Mouse (Mus musculus): ENCODE data around the gene Mars.
A peak's percentile ranks its signal among the peaks of the same experiment; 100 is the strongest.
"Not testable (repeated sequence)": the region's sequence is repeated elsewhere in the genome, so short reads cannot be mapped to it uniquely, and the experiment has no call there.

Gene Mars

GRCm38 (mm10) chr10:127336952-127337351, 25.4 kb upstream of the Mars start:
- DNase-seq = no peak

- DNase-seq = no peak
Observed at GRCm38 (mm10) chr10:127335271-127335670, 23.7 kb upstream of the Mars start.

- DNase-seq = peak; percentile 40
Observed at GRCm38 (mm10) chr10:127333152-127333551, 21.6 kb upstream of the Mars start.

DNA sequence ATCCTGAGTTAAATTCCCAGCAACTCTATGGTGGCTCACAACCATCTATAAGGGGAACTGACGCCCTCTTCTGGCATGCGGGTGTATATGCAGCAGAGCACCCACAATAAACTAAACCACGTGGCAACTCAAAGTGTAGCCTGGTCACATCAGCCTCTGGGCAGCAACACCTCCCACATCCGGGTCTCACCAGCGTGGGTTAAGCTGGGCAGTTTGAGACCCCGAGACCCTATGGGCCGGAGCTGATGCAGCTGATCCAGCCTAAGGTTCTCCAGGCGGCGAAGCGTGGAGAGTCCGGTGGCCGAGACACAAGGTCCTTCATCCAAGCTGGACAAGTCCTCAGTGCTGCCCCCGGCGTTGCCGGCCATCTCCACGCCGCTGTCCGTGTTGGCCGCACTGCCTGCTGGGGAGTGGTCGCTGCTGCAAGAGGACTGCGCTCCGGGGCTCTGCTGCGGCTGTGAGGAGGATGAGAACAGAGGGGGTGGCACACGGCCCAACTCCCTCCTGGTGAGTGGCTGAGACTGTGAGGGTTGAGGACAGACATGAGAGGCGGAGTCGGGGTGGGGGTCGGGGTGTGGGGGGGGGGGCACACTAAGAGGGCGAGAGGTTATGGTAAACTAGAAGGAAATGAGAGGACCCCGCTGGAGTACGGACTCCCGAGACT, 20.8 kb upstream of the Mars start:
- DNase-seq = no peak

DNA sequence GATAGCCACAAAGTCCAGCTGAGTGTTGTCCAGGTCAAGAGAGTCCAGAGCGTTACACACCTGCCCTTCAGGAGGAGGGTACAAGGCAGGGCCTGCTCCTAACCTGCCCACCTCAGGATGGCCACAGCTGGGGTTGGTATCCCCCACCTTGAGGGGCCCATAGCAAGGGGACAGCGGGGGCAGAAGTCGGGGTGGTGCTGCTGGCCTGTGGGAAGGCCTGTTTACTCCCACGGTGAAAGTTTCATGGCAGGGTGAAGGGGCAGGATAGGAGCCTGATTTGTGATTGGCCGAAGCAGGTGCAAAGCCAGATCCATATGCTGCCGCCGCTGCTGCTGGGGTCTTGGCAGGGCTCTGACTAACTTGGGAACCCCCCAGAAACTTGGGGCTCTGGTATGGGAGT, 18.6 kb upstream of the Mars start:
- DNase-seq = no peak

DNA sequence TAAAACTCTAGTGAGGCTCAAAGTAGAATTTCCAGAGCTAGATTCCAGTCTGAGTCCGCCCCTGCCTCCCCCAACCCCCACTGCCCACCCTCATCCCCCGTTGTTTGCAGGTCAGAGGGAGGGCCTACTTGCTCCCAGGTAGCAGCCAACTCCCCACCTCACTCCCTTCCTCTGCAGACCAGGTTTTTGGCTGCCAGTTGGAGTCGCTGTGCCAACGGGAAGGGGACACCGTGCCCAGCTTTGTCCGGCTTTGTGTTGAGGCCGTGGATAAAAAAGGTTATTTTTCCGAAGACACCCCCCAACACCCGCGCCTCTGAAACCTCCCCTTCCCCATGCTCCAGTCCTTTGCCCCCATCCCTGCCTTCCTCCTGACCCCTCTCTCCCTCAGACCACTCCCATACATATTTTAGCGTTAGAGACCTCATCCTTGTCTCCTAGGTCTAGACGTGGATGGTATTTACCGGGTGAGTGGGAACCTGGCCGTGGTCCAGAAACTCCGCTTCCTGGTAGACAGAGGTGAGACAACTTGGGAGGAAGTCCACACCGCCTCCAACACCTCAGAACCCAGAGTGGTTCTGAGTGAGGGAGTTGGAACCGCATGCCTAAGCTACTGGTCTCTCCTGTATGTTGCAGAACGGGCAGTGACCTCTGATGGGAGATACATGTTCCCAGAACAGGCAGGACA, 16.0 kb upstream of the Mars start:
- DNase-seq = no peak

GRCm38 (mm10) chr10:127326828-127327227, 15.2 kb upstream of the Mars start:
- DNase-seq = peak; percentile 36

- peak; percentile 71 for DNase-seq
Observed at GRCm38 (mm10) chr10:127326017-127326801, 14.6 kb upstream of the Mars start.

GRCm38 (mm10) chr10:127325454-127326016, 13.9 kb upstream of the Mars start:
- DNase-seq = peak; percentile 81

- DNase-seq = peak; percentile 89
Observed at GRCm38 (mm10) chr10:127324495-127324894, 12.9 kb upstream of the Mars start.

DNA sequence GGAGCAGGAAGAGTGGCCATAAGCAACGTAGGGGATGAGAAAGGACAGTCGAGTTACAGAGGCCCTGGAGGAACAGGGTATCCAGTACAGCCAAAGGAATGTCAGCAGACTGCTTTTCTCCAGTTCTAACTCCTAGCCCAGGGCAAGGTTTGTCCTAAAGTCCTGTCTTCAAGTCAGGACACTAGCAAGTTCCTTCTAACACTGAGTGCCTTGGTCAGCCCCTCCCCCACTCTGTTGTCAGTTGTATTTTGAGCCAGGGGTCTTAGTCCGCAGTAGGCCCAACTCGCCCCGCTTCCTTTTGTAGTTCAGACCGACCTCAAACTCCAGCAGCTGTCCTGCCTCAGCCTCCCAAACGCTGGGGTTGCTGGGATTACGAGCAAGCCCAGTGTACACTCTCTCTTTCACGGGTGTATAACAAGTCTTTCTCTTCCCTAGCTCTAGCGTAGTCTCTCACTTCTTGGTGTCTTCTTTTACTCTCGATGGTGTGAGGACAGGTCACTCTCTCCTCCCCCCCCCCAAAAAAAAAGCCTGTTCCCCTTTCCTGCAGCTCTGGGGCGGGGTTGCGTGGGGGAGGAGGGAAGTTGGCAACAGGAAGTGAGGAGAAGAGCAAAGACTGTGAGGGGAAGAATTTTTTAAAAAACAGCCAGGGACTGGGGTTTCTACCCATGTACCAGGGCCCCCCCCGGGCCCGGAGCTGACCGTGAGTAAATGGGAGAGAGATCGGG, 11.7 kb upstream of the Mars start:
- peak; percentile 71 for DNase-seq

- no peak for DNase-seq
Observed at GRCm38 (mm10) chr10:127322669-127323068, 11.1 kb upstream of the Mars start.

- peak; percentile 43 for DNase-seq
Observed at GRCm38 (mm10) chr10:127322178-127322577, 10.6 kb upstream of the Mars start.

GRCm38 (mm10) chr10:127321621-127322020, 10.0 kb upstream of the Mars start, which contains the start of gene Arhgap9:
Gene Arhgap9 (plus strand): TSS chr10:127321964.
- DNase-seq = peak; percentile 61

DNA sequence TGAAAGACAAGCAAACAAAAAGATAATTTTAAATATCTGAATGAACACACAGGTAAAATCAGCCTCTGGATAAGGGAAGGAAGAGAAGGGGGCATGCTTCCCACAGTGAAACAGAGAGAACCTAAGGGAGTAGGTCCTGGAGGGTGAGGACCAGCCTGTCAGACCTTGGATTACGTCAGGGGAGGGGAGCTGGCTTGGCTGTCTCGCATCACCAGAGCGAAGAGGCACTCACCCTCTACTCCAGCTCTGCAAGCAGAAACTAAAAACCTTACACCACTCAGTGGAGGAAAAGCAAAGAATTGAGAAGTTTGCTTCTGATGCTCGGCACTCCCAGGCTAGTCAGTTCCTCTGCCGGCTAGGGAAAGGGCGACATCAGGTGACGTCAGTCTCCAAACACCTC, 8.4 kb upstream of the Mars start:
- no peak for DNase-seq

DNA sequence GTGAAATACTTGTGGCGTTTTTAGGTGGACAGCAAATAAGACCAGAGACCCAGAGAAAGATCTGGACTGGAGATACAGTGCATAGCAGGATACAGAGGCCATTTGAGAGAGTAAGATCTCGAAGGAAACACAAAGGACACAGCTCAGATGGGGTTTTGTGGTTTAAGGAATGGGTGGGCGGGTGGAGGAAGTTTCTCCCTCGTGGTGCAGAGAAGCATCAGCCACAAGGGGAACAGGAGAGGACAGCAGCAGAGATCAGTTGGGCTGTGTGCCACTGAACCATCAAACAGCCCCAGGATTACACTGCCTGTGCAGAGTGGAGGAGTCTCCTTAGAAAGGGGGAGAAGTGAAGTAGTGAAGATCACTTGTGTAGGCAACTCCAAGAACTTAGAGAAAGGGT, 6.4 kb upstream of the Mars start:
- no peak for DNase-seq

DNA sequence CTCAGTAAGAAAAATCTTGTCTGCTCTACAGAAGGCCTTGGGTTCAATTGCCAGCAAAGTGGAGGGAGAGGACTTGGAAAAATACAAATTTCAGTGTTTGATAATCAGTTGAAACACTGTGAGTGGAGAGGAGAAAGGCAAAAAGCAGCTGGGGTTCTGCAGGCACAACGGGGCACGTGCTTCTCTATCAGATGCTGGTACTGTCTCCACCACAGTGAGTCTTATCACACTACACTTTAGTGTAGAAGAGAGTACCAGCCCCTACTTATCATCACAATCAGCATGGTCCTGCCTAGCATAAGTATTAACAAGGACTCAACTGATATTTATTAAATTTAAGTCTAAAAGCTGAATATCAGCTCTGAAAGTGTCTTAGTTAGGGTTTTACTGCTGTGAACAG, 5.7 kb upstream of the Mars start:
- DNase-seq = no peak

DNA sequence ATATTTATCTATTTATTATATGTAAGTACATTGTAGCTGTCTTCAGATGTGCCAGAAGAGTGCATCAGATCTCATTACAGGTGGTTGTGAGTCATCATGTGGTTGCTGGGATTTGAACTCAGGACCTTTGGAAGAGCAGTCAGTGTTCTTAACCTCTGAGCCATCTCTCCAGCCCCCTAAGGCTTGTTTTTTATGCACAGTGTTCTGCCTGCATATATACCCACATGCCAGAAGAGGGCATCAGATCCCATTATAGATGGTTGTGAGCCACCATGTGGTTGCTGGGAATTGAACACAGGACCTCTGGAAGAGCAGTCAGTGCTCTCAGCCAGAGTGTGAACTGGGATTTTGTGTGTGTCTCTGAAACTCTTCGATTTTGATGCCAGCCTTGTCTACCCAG, 3.4 kb upstream of the Mars start:
- not testable (repeated sequence) for DNase-seq

DNA sequence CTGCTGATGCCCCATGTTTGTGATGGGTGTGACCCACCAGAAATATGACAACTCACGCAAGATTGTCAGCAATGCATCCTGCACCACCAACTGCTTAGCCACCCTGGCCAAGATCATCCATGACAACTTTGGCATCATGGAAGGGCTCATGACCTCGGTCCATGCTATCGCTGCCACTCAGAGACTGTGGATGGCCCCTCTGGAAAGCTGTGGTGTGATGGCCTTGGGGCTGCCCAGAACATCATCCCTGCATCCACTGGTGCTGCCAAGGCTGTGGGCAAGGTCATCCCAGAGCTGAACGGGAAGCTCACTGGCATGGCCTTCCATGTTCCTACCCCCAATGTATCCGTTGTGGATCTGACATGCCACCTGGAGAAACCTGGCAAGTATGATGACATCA, 1.9 kb upstream of the Mars start:
- not testable (repeated sequence) for DNase-seq

DNA sequence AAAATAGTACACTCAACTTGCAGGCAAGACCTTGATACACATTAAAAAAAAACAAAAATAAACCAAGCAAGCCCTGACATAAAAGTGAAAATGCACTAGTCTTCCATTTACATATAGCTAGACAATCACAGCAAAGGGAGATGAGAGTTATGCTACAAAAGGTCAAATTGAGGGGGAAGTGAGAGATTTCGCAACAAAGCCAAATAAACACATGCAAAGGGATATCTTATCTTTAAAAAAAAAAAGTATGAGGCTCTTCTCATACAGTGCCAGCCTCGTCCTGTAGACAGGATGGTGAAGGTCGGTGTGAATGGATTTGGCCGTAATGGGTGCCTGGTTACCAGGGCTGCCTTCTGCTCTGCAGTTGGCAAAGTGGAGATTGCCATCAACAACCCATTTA, 1.3 kb upstream of the Mars start:
- no peak for DNase-seq

DNA sequence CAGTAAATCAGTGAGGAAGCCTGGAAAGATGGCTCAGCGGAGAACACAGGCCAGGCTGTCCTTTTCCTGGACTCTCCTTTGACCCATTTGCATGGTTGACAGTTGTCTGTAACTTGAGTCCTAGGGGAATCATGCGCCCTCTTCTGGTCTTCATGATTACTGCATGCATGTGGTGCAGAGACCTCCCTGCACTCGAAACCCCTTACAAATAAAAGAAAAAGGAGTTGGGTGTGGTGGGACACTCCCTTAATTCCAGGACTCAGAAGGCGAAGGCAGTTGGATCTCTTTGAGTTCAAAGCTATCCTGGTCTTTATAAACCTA, 730 bp upstream of the Mars start:
- DNase-seq = peak; percentile 90

DNA sequence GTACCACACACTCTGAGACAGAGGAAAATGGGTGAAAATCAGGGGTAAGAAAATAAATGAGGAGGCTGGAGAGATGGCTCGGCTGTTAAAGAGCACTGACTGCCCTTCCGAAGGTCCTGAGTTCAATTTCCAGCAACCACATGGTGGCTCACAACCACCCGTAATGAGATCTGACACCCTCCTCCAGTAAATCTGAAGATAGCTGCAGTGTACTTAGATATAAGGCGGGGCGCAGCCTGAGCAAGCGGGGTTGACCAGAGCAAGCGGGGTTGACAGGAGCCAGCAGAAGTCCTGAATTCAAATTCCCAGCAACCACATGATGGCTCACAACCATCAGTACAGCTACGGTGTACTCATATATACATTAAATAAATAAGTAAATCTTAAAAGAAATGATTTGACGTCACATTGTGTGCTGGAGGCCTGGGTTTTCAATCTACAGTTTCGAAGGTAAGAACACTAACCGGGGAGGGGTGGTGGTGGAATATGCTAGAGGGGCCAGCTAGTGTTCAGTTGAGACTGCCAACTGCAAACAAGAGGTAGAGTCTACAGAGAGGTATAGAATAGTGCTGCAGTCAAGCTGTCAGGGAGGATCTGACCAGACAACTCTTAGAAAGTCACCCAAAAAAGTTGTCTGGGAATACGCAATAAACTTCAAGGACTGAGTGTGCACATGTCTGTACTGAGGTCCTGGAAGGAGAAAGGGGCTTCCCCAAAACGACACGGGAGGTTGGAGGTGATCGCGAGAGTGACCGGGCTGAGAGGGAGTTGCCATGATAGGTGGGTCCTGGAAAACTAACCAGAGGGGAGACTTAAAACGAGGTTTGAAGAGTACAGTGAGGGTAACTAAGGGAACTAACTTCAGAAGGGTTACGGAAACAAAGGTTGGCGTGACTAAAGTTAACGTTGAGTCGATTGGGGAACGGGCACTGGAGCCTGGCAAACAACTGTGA, 787 bp downstream of the Mars start:
- no peak for DNase-seq
